Mouse (Mus musculus): Measurements from ENCODE around the gene Smim14. TPM values are rescaled to one million over a fixed set of nuclear protein-coding genes. Genes with fewer than 3 reads are reported as not detected.

Smim14 gene
- 92.5 and 102 TPM in 2 replicates for polyA plus RNA-seq (2014; fragmentation: Nextera tagmentation; extraction: Ambion mirVana)

DNA sequence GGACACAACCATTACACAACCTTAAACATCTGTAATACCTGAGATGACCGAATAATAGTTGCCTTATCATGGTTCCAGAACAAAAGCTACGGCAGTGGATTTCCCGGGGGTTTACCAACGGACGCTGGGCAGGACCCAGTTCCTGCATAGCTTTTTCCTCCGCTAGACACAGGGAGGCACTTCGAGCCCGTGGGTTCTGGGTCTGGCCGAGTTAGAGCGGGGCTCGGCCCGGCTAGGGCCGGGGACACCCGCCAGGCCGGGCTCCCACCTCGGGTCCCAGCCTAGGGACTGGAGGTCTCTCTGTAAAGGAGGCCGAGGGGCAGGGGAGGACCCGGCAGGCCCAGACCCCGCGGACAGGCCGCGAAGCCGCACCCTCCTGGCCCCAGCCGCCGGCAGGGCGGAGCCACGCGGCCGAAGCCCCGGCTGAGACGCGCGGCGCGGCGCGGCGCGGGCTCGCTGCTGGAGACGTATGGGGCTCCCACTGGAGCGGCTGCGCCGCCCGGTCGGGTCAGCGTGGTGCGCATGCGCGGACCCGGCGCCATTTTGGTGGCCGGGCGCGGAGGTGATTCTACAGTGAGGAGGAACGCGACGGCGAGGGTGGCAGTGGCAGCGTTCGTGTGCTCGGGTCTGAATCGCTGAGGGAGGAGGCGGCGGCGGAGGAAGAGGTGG is at the start of gene Smim14, which contains the start of gene Ube2k:
Smim14 (minus strand) TSS at position 434 of the 669 bp plus-strand sequence.
Ube2k (plus strand) TSS at position 483 of the 669 bp plus-strand sequence.
- WGBS, result under 1% methylated on average over 65 of the region's 66 CpGs
- no peaks in the 10 kb centered on the region for H3K9me3 ChIP-seq (ENCODE audit: control insufficient read depth, low read length)
- peak; percentile 93 for ATAC-seq (ENCODE audit: insufficient read depth, low FRiP score, low TSS enrichment)

DNA sequence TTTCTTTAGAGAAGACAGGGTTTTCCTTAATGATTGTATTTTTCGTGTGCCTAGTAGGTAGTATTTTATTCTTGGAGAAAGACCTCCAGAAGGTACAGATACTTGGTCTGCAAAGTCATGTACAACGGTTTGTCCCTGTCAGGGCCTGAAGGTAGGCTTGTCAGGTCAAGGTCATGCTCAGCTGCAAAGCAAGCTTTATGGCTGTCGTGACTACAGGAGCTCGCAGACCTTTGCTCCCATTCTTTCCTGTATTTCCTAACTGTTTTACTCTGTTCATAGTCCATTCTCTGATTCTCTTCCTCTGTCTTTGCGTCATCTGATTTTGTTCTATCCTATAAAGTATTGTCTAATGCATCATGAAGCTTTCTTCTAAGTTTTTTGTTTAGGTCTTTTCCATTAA is 49.3 kb upstream of the Smim14 start:
- WGBS, result 83% methylated on average over 5 of the region's 5 CpGs

More for the DNA sequence above, at the start of gene Smim14, which contains the start of gene Ube2k:
- Histone ChIP-seq H3K27ac (ENCODE audit: low read depth, low read length) (peak within 1 kb of the TSS; percentile 99), H3K36me3 (ENCODE audit: control insufficient read depth, insufficient read depth, low read length) (no peaks in the 10 kb centered on the region), H3K9ac (ENCODE audit: low read length) (peak within 1 kb of the TSS; percentile 97), H3K4me3 (ENCODE audit: low read depth, low read length) (peak within 1 kb of the TSS; percentile 94), H3K27me3 (ENCODE audit: control insufficient read depth, insufficient read depth, low read length) (no peaks in the 10 kb centered on the region), H3K4me1 (ENCODE audit: control insufficient read depth, insufficient read depth, low read length) (peaks cover 4% of the 10 kb centered on the region; the same call in 1 of the 2 replicates), H3K4me2 (ENCODE audit: low read depth) (peak within 1 kb of the TSS; percentile 70)
- peak; percentile 96 for DNase-seq (ENCODE audit: low spot score)

GRCm38 (mm10) chr5:65578545-65578944 is 41.6 kb upstream of the Smim14 start:
- no peak for DNase-seq (ENCODE audit: low spot score)
- WGBS, result 85% methylated on average over 3 of the region's 3 CpGs
- no peak overlapping the region for H3K27ac ChIP-seq (ENCODE audit: low read depth, low read length)
- no peak overlapping the region for H3K4me3 ChIP-seq (ENCODE audit: low read depth, low read length)
- H3K9me3 ChIP-seq (ENCODE audit: control insufficient read depth, low read length), result no peaks in the 10 kb centered on the region
- no peak for ATAC-seq (ENCODE audit: insufficient read depth, low FRiP score, low TSS enrichment)
- no peak overlapping the region for H3K9ac ChIP-seq (ENCODE audit: low read length)
- no peaks in the 10 kb centered on the region for H3K27me3 ChIP-seq (ENCODE audit: control insufficient read depth, insufficient read depth, low read length)
- no peaks in the 10 kb centered on the region for H3K4me1 ChIP-seq (ENCODE audit: control insufficient read depth, insufficient read depth, low read length)
- H3K4me2 ChIP-seq (ENCODE audit: low read depth), result no peak overlapping the region
- H3K36me3 ChIP-seq (ENCODE audit: control insufficient read depth, insufficient read depth, low read length), result no peaks in the 10 kb centered on the region; the same call in 1 of the 2 replicates

More for the DNA sequence above, 49.3 kb upstream of the Smim14 start:
- Histone ChIP-seq H3K9ac (ENCODE audit: low read length) (no peak overlapping the region), H3K27ac (ENCODE audit: low read depth, low read length) (no peak overlapping the region), H3K4me1 (ENCODE audit: control insufficient read depth, insufficient read depth, low read length) (no peaks in the 10 kb centered on the region), H3K9me3 (ENCODE audit: control insufficient read depth, low read length) (no peaks in the 10 kb centered on the region), H3K4me2 (ENCODE audit: low read depth) (no peak overlapping the region), H3K4me3 (ENCODE audit: low read depth, low read length) (no peak overlapping the region), H3K36me3 (ENCODE audit: control insufficient read depth, insufficient read depth, low read length) (no peaks in the 10 kb centered on the region; the same call in 1 of the 2 replicates), H3K27me3 (ENCODE audit: control insufficient read depth, insufficient read depth, low read length) (no peaks in the 10 kb centered on the region)
- ATAC-seq (ENCODE audit: insufficient read depth, low FRiP score, low TSS enrichment), result no peak
- DNase-seq (ENCODE audit: low spot score), result no peak

DNA sequence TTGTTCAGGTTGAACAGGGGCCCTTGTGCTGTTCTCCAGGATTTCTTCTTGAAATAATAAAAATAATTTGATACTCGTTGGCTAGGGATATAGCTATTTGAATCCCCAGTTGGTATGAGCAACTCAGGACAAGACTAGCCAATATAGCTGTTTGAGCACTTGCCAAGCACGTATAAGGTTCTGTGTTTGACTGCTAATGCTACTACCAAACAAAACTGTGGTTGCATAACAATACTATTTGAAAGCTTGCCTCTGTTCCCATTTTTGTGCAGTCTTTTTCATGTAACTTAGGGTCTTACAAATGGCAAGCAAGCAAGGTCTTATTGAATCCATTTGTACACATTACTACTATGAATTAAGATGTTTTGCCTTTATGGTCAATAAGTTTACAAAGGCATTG is 38.9 kb upstream of the Smim14 start:
- Histone ChIP-seq H3K4me3 (ENCODE audit: low read depth, low read length) (no peak overlapping the region), H3K9ac (ENCODE audit: low read length) (no peak overlapping the region), H3K9me3 (ENCODE audit: control insufficient read depth, low read length) (no peaks in the 10 kb centered on the region), H3K27me3 (ENCODE audit: control insufficient read depth, insufficient read depth, low read length) (no peaks in the 10 kb centered on the region), H3K4me2 (ENCODE audit: low read depth) (no peak overlapping the region), H3K4me1 (ENCODE audit: control insufficient read depth, insufficient read depth, low read length) (no peaks in the 10 kb centered on the region), H3K36me3 (ENCODE audit: control insufficient read depth, insufficient read depth, low read length) (no peaks in the 10 kb centered on the region; the same call in 1 of the 2 replicates), H3K27ac (ENCODE audit: low read depth, low read length) (no peak overlapping the region)
- WGBS, result 87% methylated on average over 2 of the region's 2 CpGs
- DNase-seq (ENCODE audit: low spot score) (no peak), ATAC-seq (ENCODE audit: insufficient read depth, low FRiP score, low TSS enrichment) (no peak)

GRCm38 (mm10) chr5:65574876-65575275 is 37.9 kb upstream of the Smim14 start:
- peaks cover 2% of the 10 kb centered on the region; the same call in 1 of the 2 replicates for H3K36me3 ChIP-seq (ENCODE audit: control insufficient read depth, insufficient read depth, low read length)
- no peak overlapping the region for H3K4me3 ChIP-seq (ENCODE audit: low read depth, low read length)
- no peak overlapping the region for H3K9ac ChIP-seq (ENCODE audit: low read length)
- H3K27me3 ChIP-seq (ENCODE audit: control insufficient read depth, insufficient read depth, low read length), result no peaks in the 10 kb centered on the region
- DNase-seq (ENCODE audit: low spot score) (no peak), ATAC-seq (ENCODE audit: insufficient read depth, low FRiP score, low TSS enrichment) (no peak)
- H3K27ac ChIP-seq (ENCODE audit: low read depth, low read length), result no peak overlapping the region
- no peaks in the 10 kb centered on the region for H3K4me1 ChIP-seq (ENCODE audit: control insufficient read depth, insufficient read depth, low read length)
- no peak overlapping the region for H3K4me2 ChIP-seq (ENCODE audit: low read depth)
- 89% methylated on average over 2 of the region's 2 CpGs for WGBS
- H3K9me3 ChIP-seq (ENCODE audit: control insufficient read depth, low read length), result no peaks in the 10 kb centered on the region

DNA sequence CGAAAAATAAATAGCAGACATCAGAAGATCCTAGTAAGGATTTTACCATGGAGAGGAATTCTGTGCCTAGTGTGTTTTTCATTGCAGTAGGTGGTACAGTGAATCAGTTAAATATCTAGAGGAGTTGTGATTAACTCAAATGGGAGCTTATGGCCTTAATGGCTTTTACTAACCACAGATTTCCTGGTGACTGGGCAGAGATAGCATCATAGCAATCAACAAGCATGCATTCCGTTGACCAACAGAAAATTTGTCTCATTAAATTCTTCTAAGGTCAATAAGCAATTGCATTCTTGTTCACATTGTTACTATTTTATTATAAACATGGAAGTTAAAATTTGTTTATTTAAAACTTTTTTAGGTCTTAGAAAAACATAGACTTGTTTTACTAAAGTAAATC is 28.5 kb upstream of the Smim14 start:
- Histone ChIP-seq H3K4me1 (ENCODE audit: control insufficient read depth, insufficient read depth, low read length) (peaks cover 3% of the 10 kb centered on the region; the same call in 1 of the 2 replicates), H3K27me3 (ENCODE audit: control insufficient read depth, insufficient read depth, low read length) (no peaks in the 10 kb centered on the region), H3K4me2 (ENCODE audit: low read depth) (no peak overlapping the region), H3K9me3 (ENCODE audit: control insufficient read depth, low read length) (no peaks in the 10 kb centered on the region), H3K36me3 (ENCODE audit: control insufficient read depth, insufficient read depth, low read length) (peaks cover under 1% of the 10 kb centered on the region), H3K27ac (ENCODE audit: low read depth, low read length) (no peak overlapping the region), H3K9ac (ENCODE audit: low read length) (no peak overlapping the region), H3K4me3 (ENCODE audit: low read depth, low read length) (no peak overlapping the region)
- no peak for ATAC-seq (ENCODE audit: insufficient read depth, low FRiP score, low TSS enrichment)
- 86% methylated on average over 2 of the region's 2 CpGs for WGBS
- no peak for DNase-seq (ENCODE audit: low spot score)

DNA sequence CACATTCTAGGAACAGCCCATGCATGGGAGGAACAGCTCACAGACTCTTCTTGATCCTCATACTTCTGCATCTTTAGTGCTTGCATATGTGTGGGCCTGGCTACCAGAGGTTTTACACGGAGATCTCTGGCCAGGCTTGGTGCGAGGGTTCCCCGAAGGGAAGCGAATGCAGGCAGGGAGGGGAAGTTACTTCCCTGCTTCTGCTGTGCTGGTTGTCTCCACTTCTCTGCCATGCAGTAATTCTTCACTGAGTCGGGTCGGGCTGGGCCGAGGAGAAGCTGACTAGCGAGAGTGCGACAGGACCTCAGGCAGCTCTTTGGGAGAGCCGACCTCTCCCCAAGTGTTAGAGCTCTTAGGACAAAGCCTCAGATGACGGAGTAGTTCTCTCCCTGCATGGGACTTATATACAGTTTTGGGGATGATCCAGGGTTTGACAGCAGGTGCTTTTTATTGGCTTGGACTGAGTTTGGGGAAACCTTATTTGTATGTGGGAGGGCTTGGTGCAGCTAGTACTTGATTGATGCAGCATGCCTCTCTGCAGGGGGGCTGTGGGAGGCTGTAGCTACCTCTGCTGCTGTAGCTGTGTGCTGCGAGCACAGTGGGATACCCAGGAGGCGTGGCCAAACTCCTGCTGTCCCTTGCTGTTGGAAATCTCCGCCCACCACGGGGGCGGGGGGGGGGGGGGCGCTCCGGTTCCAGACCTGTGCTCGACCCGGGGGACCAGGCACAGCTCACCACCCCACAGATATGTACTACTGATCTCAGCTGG is 24.3 kb upstream of the Smim14 start:
- WGBS, result 17% methylated on average over 19 of the region's 20 CpGs
- no peak overlapping the region for H3K9ac ChIP-seq (ENCODE audit: low read length)
- peaks cover 3% of the 10 kb centered on the region; the same call in 1 of the 2 replicates for H3K4me1 ChIP-seq (ENCODE audit: control insufficient read depth, insufficient read depth, low read length)
- peak; percentile 16 for DNase-seq (ENCODE audit: low spot score)
- ATAC-seq (ENCODE audit: insufficient read depth, low FRiP score, low TSS enrichment), result peak; percentile 35
- H3K27ac ChIP-seq (ENCODE audit: low read depth, low read length), result no peak overlapping the region
- H3K4me3 ChIP-seq (ENCODE audit: low read depth, low read length), result no peak overlapping the region
- H3K9me3 ChIP-seq (ENCODE audit: control insufficient read depth, low read length), result no peaks in the 10 kb centered on the region
- no peak overlapping the region for H3K4me2 ChIP-seq (ENCODE audit: low read depth)
- H3K36me3 ChIP-seq (ENCODE audit: control insufficient read depth, insufficient read depth, low read length), result no peaks in the 10 kb centered on the region
- no peaks in the 10 kb centered on the region for H3K27me3 ChIP-seq (ENCODE audit: control insufficient read depth, insufficient read depth, low read length)

DNA sequence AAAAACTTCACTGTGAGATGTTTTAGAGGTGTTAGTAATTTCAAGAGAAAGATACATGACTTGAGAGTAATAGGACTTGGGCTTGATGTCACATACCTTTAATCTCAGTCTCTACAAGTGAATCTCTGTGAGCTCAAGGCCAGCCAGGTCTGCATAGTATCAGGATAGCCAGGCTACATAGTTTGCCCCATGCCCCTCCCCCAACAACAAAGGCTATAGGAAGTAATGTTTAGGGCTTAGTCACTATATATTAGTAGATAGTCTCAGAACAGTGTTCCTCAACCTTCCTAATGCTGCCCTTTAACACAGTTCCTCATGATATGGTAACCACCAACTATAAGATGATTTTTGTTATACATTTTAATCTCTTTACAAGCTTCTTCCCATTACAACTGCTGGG is 20.1 kb upstream of the Smim14 start:
- H3K4me1 ChIP-seq (ENCODE audit: control insufficient read depth, insufficient read depth, low read length), result peaks cover 3% of the 10 kb centered on the region; the same call in 1 of the 2 replicates
- H3K4me3 ChIP-seq (ENCODE audit: low read depth, low read length), result no peak overlapping the region
- DNase-seq (ENCODE audit: low spot score) (no peak), ATAC-seq (ENCODE audit: insufficient read depth, low FRiP score, low TSS enrichment) (no peak)
- no peaks in the 10 kb centered on the region for H3K27me3 ChIP-seq (ENCODE audit: control insufficient read depth, insufficient read depth, low read length)
- no peaks in the 10 kb centered on the region for H3K36me3 ChIP-seq (ENCODE audit: control insufficient read depth, insufficient read depth, low read length)
- H3K4me2 ChIP-seq (ENCODE audit: low read depth), result no peak overlapping the region
- H3K9me3 ChIP-seq (ENCODE audit: control insufficient read depth, low read length), result no peaks in the 10 kb centered on the region
- H3K9ac ChIP-seq (ENCODE audit: low read length), result no peak overlapping the region
- H3K27ac ChIP-seq (ENCODE audit: low read depth, low read length), result no peak overlapping the region
